Mouse (Mus musculus) kidney, embryonic 16.5 days (tissue): ENCODE data around the gene Pard3. TPM values are rescaled to one million over a fixed set of nuclear protein-coding genes. Genes with fewer than 3 reads are reported as not detected.

Experiments used
- ATAC-seq: fragments of 200-750 bp; cut with Nextera tagmentation; 2 replicates; pipeline ENCODE4 v1.8.0; 2017; ENCODE audit warnings: moderate TSS enrichment; ENCODE audit not compliant: low FRiP score, low TSS enrichment
- H3K27ac ChIP-seq: fragments of 300-500 bp; sonication (generic); 2 replicates; pipeline ENCODE4 v1.5.1; 2014; ENCODE audit warnings: low read length
- H3K27me3 ChIP-seq: fragments of 300-500 bp; sonication (generic); 2 replicates; pipeline ENCODE4 v1.6.1; 2014; ENCODE audit warnings: low read length, control low read depth, mixed read lengths; ENCODE audit not compliant: insufficient read depth
- H3K36me3 ChIP-seq: fragments of 300-500 bp; sonication (generic); 2 replicates; pipeline ENCODE4 v1.6.1; 2014; ENCODE audit warnings: low read length, control low read depth, mixed read lengths; ENCODE audit not compliant: insufficient read depth
- H3K4me1 ChIP-seq: fragments of 300-500 bp; sonication (generic); 2 replicates; pipeline ENCODE4 v1.6.1; 2014; ENCODE audit warnings: low read length, control low read depth, mixed read lengths; ENCODE audit not compliant: insufficient read depth
- H3K4me2 ChIP-seq: fragments of 300-500 bp; sonication (generic); replicated peaks from 2 replicates; pipeline ENCODE4 v1.6.1; 2014; ENCODE audit warnings: low read depth, low read length
- H3K4me3 ChIP-seq: fragments of 300-500 bp; sonication (generic); 2 replicates; pipeline ENCODE4 v1.5.1; 2014; ENCODE audit warnings: mild to moderate bottlenecking, low read length
- H3K9ac ChIP-seq: fragments of 300-500 bp; sonication (generic); replicated peaks from 2 replicates; pipeline ENCODE4 v1.6.1; 2014; ENCODE audit warnings: low read length
- H3K9me3 ChIP-seq: fragments of 300-500 bp; sonication (generic); 2 replicates; pipeline ENCODE4 v1.6.1; 2016; ENCODE audit warnings: low read length, control low read depth
- WGBS: fragments of 180-500 bp; shearing (Covaris S2); extraction: QIAGEN DNeasy Blood & Tissue Kit; methylation state at CpG from one replicate; pipeline ENCODE4 v1.1.7; 2014; 5-methylcytosine and 5-hydroxymethylcytosine counted together
- polyA plus RNA-seq: library from polyadenylated mRNA; unstranded; fragments of >200 nt; fragmentation: Nextera tagmentation; extraction: Ambion mirVana; gene quantifications from 2 replicates; pipeline ENCODE4 v1.2.1, GENCODE M21; 2015

Gene Pard3
- polyA plus RNA-seq, 1 experiment from 2014 or later = 25.5 TPM

GRCm38 (mm10) chr8:127457901-127458300, 394.2 kb downstream of the Pard3 start:
- WGBS = 54% methylated on average over 3 of the region's 3 CpGs
- Histone ChIP-seq H3K27me3 (no peaks in the 10 kb centered on the region), H3K4me2 (no peak overlapping the region), H3K9ac (no peak overlapping the region), H3K36me3 (0 out of 2 replicates have a peak, but pooled peaks cover 5% of the 10 kb centered on the region), H3K9me3 (no peaks in the 10 kb centered on the region), H3K4me1 (no peaks in the 10 kb centered on the region), H3K27ac (no peak overlapping the region), H3K4me3 (no peak overlapping the region)
- no peak for ATAC-seq

- no peaks in the 10 kb centered on the region for H3K27me3 ChIP-seq
- no peaks in the 10 kb centered on the region for H3K36me3 ChIP-seq
- H3K9ac ChIP-seq = no peak overlapping the region
- ATAC-seq = no peak
- 0 out of 2 replicates have a peak, but pooled peaks cover 5% of the 10 kb centered on the region for H3K4me1 ChIP-seq
- H3K4me2 ChIP-seq = no peak overlapping the region
- H3K27ac ChIP-seq = no peak overlapping the region
- WGBS = 82% methylated on average over 3 of the region's 3 CpGs
- no peaks in the 10 kb centered on the region for H3K9me3 ChIP-seq
- H3K4me3 ChIP-seq = no peak overlapping the region
These were observed 397.5 kb downstream of the Pard3 start for GRCm38 (mm10) chr8:127461173-127461572.

- Histone ChIP-seq H3K36me3 (no peaks in the 10 kb centered on the region), H3K27ac (no peak overlapping the region), H3K27me3 (no peaks in the 10 kb centered on the region), H3K9ac (no peak overlapping the region), H3K4me2 (no peak overlapping the region), H3K4me3 (no peak overlapping the region), H3K4me1 (0 out of 2 replicates have a peak, but pooled peaks cover 5% of the 10 kb centered on the region), H3K9me3 (no peaks in the 10 kb centered on the region)
- 86% methylated on average over 2 of the region's 2 CpGs for WGBS
- no peak for ATAC-seq
These were observed 398.8 kb downstream of the Pard3 start for GRCm38 (mm10) chr8:127462378-127462935.

GRCm38 (mm10) chr8:127464300-127464699, 400.6 kb downstream of the Pard3 start:
- H3K4me3 ChIP-seq = no peak overlapping the region
- 0 out of 2 replicates have a peak, but pooled peaks cover 5% of the 10 kb centered on the region for H3K4me1 ChIP-seq
- H3K27me3 ChIP-seq = no peaks in the 10 kb centered on the region
- H3K27ac ChIP-seq = no peak overlapping the region; the same call in 1 of the 2 replicates
- WGBS = 67% methylated on average over 1 of the region's 1 CpGs
- H3K36me3 ChIP-seq = no peaks in the 10 kb centered on the region
- no peaks in the 10 kb centered on the region for H3K9me3 ChIP-seq
- H3K9ac ChIP-seq = no peak overlapping the region
- H3K4me2 ChIP-seq = no peak overlapping the region
- peak; percentile 88 for ATAC-seq

GRCm38 (mm10) chr8:127472204-127472603, 408.5 kb downstream of the Pard3 start:
- Histone ChIP-seq H3K27ac (no peak overlapping the region), H3K36me3 (peaks cover 7% of the 10 kb centered on the region; the same call in 1 of the 2 replicates), H3K4me1 (no peaks in the 10 kb centered on the region), H3K4me2 (no peak overlapping the region), H3K27me3 (no peaks in the 10 kb centered on the region), H3K9ac (no peak overlapping the region), H3K4me3 (no peak overlapping the region), H3K9me3 (no peaks in the 10 kb centered on the region)
- 70% methylated on average over 2 of the region's 2 CpGs for WGBS
- ATAC-seq = no peak

GRCm38 (mm10) chr8:127480003-127480402, 416.3 kb downstream of the Pard3 start:
- WGBS = 91% methylated on average over 2 of the region's 2 CpGs
- no peaks in the 10 kb centered on the region for H3K27me3 ChIP-seq
- no peak overlapping the region for H3K27ac ChIP-seq
- no peak overlapping the region for H3K4me2 ChIP-seq
- ATAC-seq = no peak
- H3K9ac ChIP-seq = no peak overlapping the region
- no peak overlapping the region for H3K4me3 ChIP-seq
- no peaks in the 10 kb centered on the region for H3K9me3 ChIP-seq
- no peaks in the 10 kb centered on the region for H3K4me1 ChIP-seq
- 0 out of 2 replicates have a peak, but pooled peaks cover 2% of the 10 kb centered on the region for H3K36me3 ChIP-seq

- no peak overlapping the region for H3K27ac ChIP-seq
- H3K36me3 ChIP-seq = no peaks in the 10 kb centered on the region
- ATAC-seq = no peak
- peaks cover 9% of the 10 kb centered on the region for H3K4me1 ChIP-seq
- 53% methylated on average over 5 of the region's 5 CpGs for WGBS
- no peak overlapping the region for H3K4me3 ChIP-seq
- H3K27me3 ChIP-seq = no peaks in the 10 kb centered on the region
- H3K9ac ChIP-seq = no peak overlapping the region
- no peaks in the 10 kb centered on the region for H3K9me3 ChIP-seq
- no peak overlapping the region for H3K4me2 ChIP-seq
These were observed 421.9 kb downstream of the Pard3 start for GRCm38 (mm10) chr8:127485618-127486017.

- no peak overlapping the region for H3K9ac ChIP-seq
- no peak overlapping the region for H3K27ac ChIP-seq
- H3K27me3 ChIP-seq = no peaks in the 10 kb centered on the region
- no peaks in the 10 kb centered on the region for H3K9me3 ChIP-seq
- no peak overlapping the region for H3K4me3 ChIP-seq
- peaks cover 10% of the 10 kb centered on the region; the same call in 1 of the 2 replicates for H3K4me1 ChIP-seq
- no peak for ATAC-seq
- WGBS = 71% methylated on average over 6 of the region's 6 CpGs
- no peaks in the 10 kb centered on the region for H3K36me3 ChIP-seq
- no peak overlapping the region for H3K4me2 ChIP-seq
These were observed 428.3 kb downstream of the Pard3 start for GRCm38 (mm10) chr8:127491963-127492362.

- Histone ChIP-seq H3K9ac (no peak overlapping the region), H3K36me3 (no peaks in the 10 kb centered on the region), H3K4me3 (no peak overlapping the region), H3K27me3 (no peaks in the 10 kb centered on the region), H3K27ac (no peak overlapping the region), H3K4me2 (no peak overlapping the region), H3K4me1 (peaks cover 14% of the 10 kb centered on the region; the same call in 1 of the 2 replicates), H3K9me3 (no peaks in the 10 kb centered on the region)
- 72% methylated on average over 4 of the region's 4 CpGs for WGBS
- ATAC-seq = no peak
These were observed 431.6 kb downstream of the Pard3 start for GRCm38 (mm10) chr8:127495226-127495780.

- Histone ChIP-seq H3K4me3 (no peak overlapping the region), H3K4me1 (peaks cover 18% of the 10 kb centered on the region), H3K9ac (no peak overlapping the region), H3K9me3 (no peaks in the 10 kb centered on the region), H3K36me3 (no peaks in the 10 kb centered on the region), H3K27ac (no peak overlapping the region), H3K27me3 (no peaks in the 10 kb centered on the region), H3K4me2 (no peak overlapping the region)
- 61% methylated on average over 13 of the region's 13 CpGs for WGBS
- ATAC-seq = no peak
These were observed 435.5 kb downstream of the Pard3 start for GRCm38 (mm10) chr8:127498997-127499719.
